Mouse (Mus musculus) yolk sac, embryonic 10.5 days (tissue): ENCODE results near the gene Smarca4.
"Not testable (repeated sequence)": the region's sequence is repeated elsewhere in the genome, so short reads cannot be mapped to it uniquely, and the experiment has no call there.

ENCODE experiments used
- DNase-seq: peaks from one replicate; pipeline ENCODE4 v3.0.0-alpha.2; 2017; ENCODE audit warnings: low spot score

Smarca4 gene

DNA sequence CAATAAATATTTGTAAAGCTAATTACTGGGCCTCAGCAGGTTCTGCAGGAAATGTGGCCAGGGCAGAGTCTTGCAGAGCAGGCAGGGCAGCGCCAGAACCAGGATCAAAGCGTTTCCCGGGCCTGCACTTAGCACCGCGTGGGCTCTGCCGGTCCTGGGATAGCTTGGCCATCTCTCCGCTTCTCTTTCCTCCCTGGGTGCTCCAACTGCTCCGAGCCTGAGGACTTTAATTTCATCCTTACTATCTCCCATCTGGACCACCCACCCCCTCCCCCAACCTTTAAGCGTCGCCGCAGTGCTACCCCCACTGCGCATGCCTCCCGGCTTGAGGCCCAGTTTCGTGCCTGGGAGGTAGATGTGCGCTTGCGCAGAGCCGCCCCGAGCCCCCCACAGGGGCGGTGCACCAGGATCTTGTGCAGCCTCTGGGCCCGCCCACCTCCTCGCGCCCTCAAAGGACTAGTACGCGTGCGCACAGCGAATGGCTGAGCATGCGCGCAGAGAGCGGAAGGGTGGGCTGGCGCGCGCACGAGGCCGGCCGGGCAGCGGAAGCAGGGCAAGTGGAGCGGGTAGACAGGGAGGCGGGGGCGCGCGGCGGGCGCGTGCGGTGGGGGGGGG is at the start of gene Smarca4:
Smarca4 (plus strand) TSS at position 553 of the 615 bp plus-strand sequence.
- peak; percentile 99 for DNase-seq

DNA sequence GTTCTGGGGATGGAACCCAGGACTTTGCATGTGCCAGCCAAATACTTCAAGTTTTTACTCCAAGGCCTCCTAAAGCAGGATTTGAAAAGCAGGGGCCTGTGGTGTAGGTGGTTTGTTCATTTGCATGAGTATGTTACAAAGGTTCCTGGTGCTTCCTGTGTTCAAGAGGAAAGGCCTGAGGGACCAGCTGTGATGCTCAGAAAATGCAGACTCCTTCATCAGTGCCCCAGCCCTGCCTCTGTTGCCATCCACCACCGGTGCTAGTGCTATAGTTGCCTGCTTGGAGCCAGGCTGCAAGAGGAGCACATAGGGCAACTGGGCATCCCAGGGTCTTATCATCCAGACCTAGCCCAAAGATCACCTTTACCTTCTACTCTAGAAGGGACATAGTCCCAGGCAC is 49.4 kb upstream of the Smarca4 start:
- no peak for DNase-seq

GRCm38 (mm10) chr9:21567051-21567450 is 48.9 kb upstream of the Smarca4 start:
- DNase-seq, result no peak

DNA sequence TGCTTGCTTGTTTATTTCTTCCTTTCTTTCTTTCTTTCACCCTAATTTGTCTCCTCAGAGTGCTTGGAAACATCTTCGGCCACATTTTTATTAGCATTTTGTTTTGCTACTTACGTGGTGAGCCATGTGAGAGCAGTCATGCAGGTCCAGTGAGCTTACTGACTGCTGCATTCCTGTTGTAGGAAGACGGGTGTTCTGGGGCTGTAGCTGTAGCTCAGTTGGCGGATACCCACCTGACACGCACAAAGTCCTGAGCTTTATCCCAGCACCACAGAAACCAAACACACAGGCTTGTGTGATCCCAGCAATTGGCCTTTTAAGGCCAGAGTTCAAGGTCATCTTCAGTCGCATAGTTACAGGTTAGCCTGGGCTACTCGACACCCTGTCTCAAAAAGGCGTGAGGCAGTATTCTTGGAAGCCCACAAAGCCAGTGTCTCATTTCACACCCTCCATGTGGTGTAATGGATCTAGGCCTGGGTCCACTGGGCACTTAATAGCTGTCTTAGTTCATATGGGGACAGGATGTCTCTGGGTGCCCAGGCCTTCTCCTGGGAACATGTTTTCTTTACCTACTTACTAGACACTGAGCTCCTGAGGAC is 47.2 kb upstream of the Smarca4 start:
- DNase-seq, result no peak

- DNase-seq, result no peak
Measured at GRCm38 (mm10) chr9:21574012-21574801, 41.8 kb upstream of the Smarca4 start.

GRCm38 (mm10) chr9:21575253-21575652 is 40.7 kb upstream of the Smarca4 start:
- DNase-seq, result no peak

GRCm38 (mm10) chr9:21576286-21576685 is 39.7 kb upstream of the Smarca4 start:
- DNase-seq, result no peak

- DNase-seq, result no peak
Measured at GRCm38 (mm10) chr9:21578226-21578625, 37.7 kb upstream of the Smarca4 start.

- no peak for DNase-seq
Measured at GRCm38 (mm10) chr9:21585401-21585800, 30.6 kb upstream of the Smarca4 start.

DNA sequence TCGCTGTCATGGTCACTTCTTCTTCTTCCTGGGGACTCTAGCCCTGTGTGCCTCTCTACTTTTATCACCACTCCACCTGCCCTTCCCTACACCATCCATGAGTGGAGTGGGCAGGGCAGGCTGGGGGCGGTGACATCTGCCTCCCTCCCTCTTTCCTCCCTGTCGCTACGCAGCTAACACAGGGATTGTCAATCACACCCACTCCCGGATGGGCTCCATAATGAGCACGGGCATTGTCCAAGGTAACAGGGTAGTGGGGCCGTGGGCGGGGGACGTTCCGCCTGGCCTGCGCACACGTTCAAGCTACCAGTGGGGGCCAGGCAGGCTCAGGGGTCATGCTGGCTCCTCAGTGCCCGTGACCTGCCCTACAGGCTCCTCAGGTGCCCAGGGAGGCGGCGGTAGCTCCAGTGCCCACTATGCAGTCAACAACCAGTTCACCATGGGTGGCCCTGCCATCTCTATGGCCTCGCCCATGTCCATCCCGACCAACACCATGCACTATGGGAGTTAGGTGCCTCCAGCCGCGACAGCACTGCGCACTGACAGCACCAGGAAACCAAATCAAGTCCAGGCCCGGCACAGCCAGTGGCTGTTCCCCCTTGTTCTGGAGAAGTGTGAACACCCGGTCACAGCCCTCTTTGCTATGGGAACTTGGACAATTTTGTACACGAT is 28.2 kb upstream of the Smarca4 start:
- DNase-seq, result no peak

DNA sequence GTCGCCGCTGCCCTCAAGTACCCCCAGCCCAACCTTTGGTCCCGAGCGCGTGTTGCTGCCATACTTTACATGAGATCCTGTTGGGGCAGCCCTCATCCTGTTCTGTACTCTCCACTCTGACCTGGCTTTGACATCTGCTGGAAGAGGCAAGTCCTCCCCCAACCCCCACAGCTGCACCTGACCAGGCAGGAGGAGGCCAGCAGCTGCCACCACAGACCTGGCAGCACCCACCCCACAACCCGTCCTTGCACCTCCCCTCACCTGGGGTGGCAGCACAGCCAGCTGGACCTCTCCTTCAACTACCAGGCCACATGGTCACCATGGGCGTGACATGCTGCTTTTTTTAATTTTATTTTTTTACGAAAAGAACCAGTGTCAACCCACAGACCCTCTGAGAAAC is 27.6 kb upstream of the Smarca4 start:
- no peak for DNase-seq

DNA sequence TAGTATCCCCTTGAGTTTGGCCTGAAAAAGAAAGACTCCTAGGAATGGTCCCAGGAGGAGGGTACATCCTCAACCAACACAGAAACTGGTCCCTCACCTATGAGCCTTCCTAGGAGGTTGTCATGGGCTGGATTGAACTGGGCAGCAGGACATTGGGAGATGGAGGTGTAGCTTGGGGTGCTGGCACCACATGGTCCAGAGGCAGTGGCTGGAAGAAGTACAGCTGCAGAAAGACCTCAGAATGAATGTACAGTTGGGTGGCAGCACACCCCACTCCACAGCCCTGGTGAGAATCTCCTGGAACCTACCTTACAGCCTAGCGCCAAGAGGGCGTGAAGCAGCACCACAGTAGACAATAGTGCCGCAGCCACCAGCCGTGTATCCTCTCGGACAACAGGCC is 26.4 kb upstream of the Smarca4 start:
- DNase-seq, result no peak

- DNase-seq, result no peak
Measured at GRCm38 (mm10) chr9:21591127-21591830, 24.7 kb upstream of the Smarca4 start.

- DNase-seq, result no peak
Measured at GRCm38 (mm10) chr9:21591831-21592702, 23.9 kb upstream of the Smarca4 start.

- peak; percentile 95 for DNase-seq
Measured at GRCm38 (mm10) chr9:21592703-21593121, 23.3 kb upstream of the Smarca4 start, which contains the start of the genes Timm29 and Yipf2. Timm29 (plus strand) TSS chr9:21592722. Yipf2 (minus strand) TSS chr9:21592828.

GRCm38 (mm10) chr9:21593122-21593721 is 22.7 kb upstream of the Smarca4 start:
- DNase-seq, result peak; percentile 41

DNA sequence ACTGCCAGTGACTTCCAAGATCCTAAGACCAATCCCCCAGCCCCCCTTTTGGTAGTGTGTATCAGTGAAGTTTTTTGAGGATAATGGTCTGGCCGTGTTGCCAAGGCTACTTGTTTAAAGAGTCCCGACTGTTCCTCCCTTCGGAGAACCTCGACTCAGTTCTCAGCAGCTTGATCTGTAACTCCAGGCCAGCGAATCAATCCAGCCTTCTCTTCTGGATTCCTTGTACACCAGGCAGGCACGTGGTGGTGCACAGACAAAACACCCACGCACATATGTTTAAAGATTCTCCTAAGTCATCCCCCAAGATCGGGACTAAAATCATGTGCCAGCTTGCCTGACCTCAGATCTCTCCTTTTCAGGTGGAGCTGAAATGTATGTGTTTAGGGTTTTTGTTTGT is 21.6 kb upstream of the Smarca4 start:
- not testable (repeated sequence) for DNase-seq

- no peak for DNase-seq
Measured at GRCm38 (mm10) chr9:21594838-21595237, 21.1 kb upstream of the Smarca4 start.

DNA sequence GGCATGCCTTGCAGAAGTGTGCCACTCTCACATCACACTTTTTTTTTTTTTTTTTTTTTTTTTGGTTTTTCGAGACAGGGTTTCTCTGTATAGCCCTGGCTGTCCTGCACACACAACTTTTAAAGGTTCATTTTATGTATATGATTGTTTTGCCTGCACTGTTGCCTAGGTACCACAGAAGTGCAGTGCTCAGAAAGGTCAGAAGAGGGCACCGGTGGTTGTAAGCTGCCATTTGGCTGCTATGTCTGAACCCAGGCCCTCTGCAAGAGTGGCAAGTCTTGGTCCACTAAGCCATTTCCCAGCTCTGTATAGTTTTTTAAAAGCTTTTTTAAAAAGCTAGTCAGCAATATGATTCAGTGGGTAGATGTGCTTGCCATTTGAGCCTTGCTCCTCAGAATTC is 17.8 kb upstream of the Smarca4 start:
- DNase-seq, result no peak

- DNase-seq, result no peak
Measured at GRCm38 (mm10) chr9:21600186-21600585, 15.8 kb upstream of the Smarca4 start.
